ENCODE assay signal across 8 mouse cellular contexts in genomic region chr17:56468870-56469269, GRCm38 (mm10). TPM values are rescaled to one million over a fixed set of nuclear protein-coding genes. Genes with fewer than 3 reads are reported as not detected.
DNase-seq lines count a peak whose midpoint lies in the region; ATAC-seq and TF ChIP-seq lines count a peak whose summit lies in the region.

No protein-coding gene starts in this region.

- no peak for DNase-seq in layer of hippocampus, adult 2 months (ENCODE audit: low spot score in 2 of 2)
- DNase-seq in layer of hippocampus, postnatal 14 days (ENCODE audit: low spot score in 2 of 2), result no peak
- no peak for DNase-seq in ovary, adult 18-20 months (ENCODE audit: low spot score)
- no peak for DNase-seq in thymus, postnatal 25 days

- 73% methylated on average over 7 of the region's 7 CpGs for WGBS in forebrain, embryonic 12.5 days
- WGBS in hindbrain, embryonic 16.5 days, result 56% methylated on average over 7 of the region's 7 CpGs
- WGBS in neural tube, embryonic 13.5 days, result 63% methylated on average over 7 of the region's 7 CpGs

- H3K4me2 ChIP-seq in forebrain, embryonic 12.5 days, result peak overlapping the region; percentile 53
- H3K4me2 ChIP-seq in hindbrain, embryonic 16.5 days (ENCODE audit: low read length), result 0 out of 2 replicates have a peak overlapping the region, but pooled peaks have one; percentile 2
- H3K4me2 ChIP-seq in neural tube, embryonic 13.5 days, result peak overlapping the region; percentile 51; the same call in 1 of the 2 replicates

- H3K27ac ChIP-seq in layer of hippocampus, adult 2 months, result peak overlapping the region; percentile 83; the same call in 1 of the 2 replicates
- H3K27ac ChIP-seq in forebrain, embryonic 12.5 days, result peak overlapping the region; percentile 97
- H3K27ac ChIP-seq in hindbrain, embryonic 16.5 days (ENCODE audit: low read depth, low read length), result peak overlapping the region; percentile 84
- H3K27ac ChIP-seq in neural tube, embryonic 13.5 days (replicated peaks), result peak overlapping the region; percentile 87

- H3K4me1 ChIP-seq in forebrain, embryonic 12.5 days, result peaks cover 100% of the 10 kb centered on the region
- peaks cover 79% of the 10 kb centered on the region for H3K4me1 ChIP-seq in hindbrain, embryonic 16.5 days (ENCODE audit: control insufficient read depth, insufficient read depth, low read depth, low read length)
- H3K4me1 ChIP-seq in neural tube, embryonic 13.5 days (replicated peaks), result peaks cover 100% of the 10 kb centered on the region

- peak overlapping the region; percentile 57; the same call in 1 of the 2 replicates for H3K9ac ChIP-seq in forebrain, embryonic 12.5 days
- 0 out of 2 replicates have a peak overlapping the region, but pooled peaks have one; percentile 9 for H3K9ac ChIP-seq in hindbrain, embryonic 16.5 days (ENCODE audit: low read depth, low read length)
- peak overlapping the region; percentile 65; the same call in 1 of the 2 replicates for H3K9ac ChIP-seq in neural tube, embryonic 13.5 days

- TF ChIP-seq CTCF in layer of hippocampus, adult 2 months (conservative IDR thresholded peaks at IDR 0.05), result no peak

- H3K36me3 ChIP-seq in forebrain, embryonic 12.5 days (replicated peaks), result peaks cover 12% of the 10 kb centered on the region
- 0 out of 2 replicates have a peak, but pooled peaks cover 3% of the 10 kb centered on the region for H3K36me3 ChIP-seq in hindbrain, embryonic 16.5 days (ENCODE audit: control insufficient read depth, insufficient read depth, low read length)
- H3K36me3 ChIP-seq in neural tube, embryonic 13.5 days, result 0 out of 2 replicates have a peak, but pooled peaks cover 7% of the 10 kb centered on the region

- no peak overlapping the region for H3K4me3 ChIP-seq in layer of hippocampus, adult 2 months
- no peak overlapping the region for H3K4me3 ChIP-seq in forebrain, embryonic 12.5 days (replicated peaks)
- H3K4me3 ChIP-seq in hindbrain, embryonic 16.5 days (ENCODE audit: low read length), result no peak overlapping the region
- H3K4me3 ChIP-seq in neural tube, embryonic 13.5 days, result no peak overlapping the region

- H3K27me3 ChIP-seq in forebrain, embryonic 12.5 days, result peaks cover 15% of the 10 kb centered on the region; the same call in 1 of the 2 replicates
- H3K27me3 ChIP-seq in hindbrain, embryonic 16.5 days (replicated peaks; ENCODE audit: control insufficient read depth, insufficient read depth, low read length), result no peaks in the 10 kb centered on the region
- no peaks in the 10 kb centered on the region for H3K27me3 ChIP-seq in neural tube, embryonic 13.5 days

- H3K9me3 ChIP-seq in forebrain, embryonic 12.5 days, result no peaks in the 10 kb centered on the region
- H3K9me3 ChIP-seq in hindbrain, embryonic 16.5 days (ENCODE audit: control insufficient read depth, low read length), result no peaks in the 10 kb centered on the region
- H3K9me3 ChIP-seq in neural tube, embryonic 13.5 days, result no peaks in the 10 kb centered on the region

- no peak for ATAC-seq in forebrain, embryonic 12.5 days (ENCODE audit: low FRiP score)
- no peak for ATAC-seq in hindbrain, embryonic 16.5 days
- no peak for ATAC-seq in neural tube, embryonic 13.5 days (ENCODE audit: low read depth)
- ATAC-seq in inflammation-experienced regulatory T-cells, adult 6 months, result no peak

RNA-seq across cellular contexts. Expression of gene Ptprs, which starts 7.4 kb away (rescaled TPM):
- 100 to 1,000 TPM; 666 to 670 TPM for total RNA-seq in layer of hippocampus, adult 2 months (2021)
- 100 to 1,000 TPM; 771 to 772 TPM for total RNA-seq in layer of hippocampus, postnatal 14 days (2021)
- 330 and 331 TPM in 2 replicates for polyA plus RNA-seq in forebrain, embryonic 12.5 days (2016; fragmentation: Nextera tagmentation; extraction: Ambion mirVana)
- polyA plus RNA-seq in hindbrain, embryonic 16.5 days (2015; fragmentation: Nextera tagmentation; extraction: Ambion mirVana), result 229 and 264 TPM in 2 replicates
- 251 and 260 TPM in 2 replicates for polyA plus RNA-seq in neural tube, embryonic 13.5 days (2015; fragmentation: Nextera tagmentation; extraction: Ambion mirVana)
- 10 to 100 TPM in 1 of 3 experiments, 1 to 10 TPM in 2; 7.2 to 10.9 (median 8.8) TPM for polyA plus RNA-seq in inflammation-experienced regulatory T-cells, adult 6 months (2017; shearing (Covaris generic))

RNA-seq across cellular contexts. Expression of gene Znrf4, which starts 43.4 kb away (rescaled TPM):
- not detected for total RNA-seq in layer of hippocampus, adult 2 months (2021)
- total RNA-seq in layer of hippocampus, postnatal 14 days (2021), result not detected
- polyA plus RNA-seq in forebrain, embryonic 12.5 days (2016; fragmentation: Nextera tagmentation; extraction: Ambion mirVana), result not detected in 2 replicates
- polyA plus RNA-seq in hindbrain, embryonic 16.5 days (2015; fragmentation: Nextera tagmentation; extraction: Ambion mirVana), result not detected in 2 replicates
- polyA plus RNA-seq in neural tube, embryonic 13.5 days (2015; fragmentation: Nextera tagmentation; extraction: Ambion mirVana), result not detected in 2 replicates
- not detected for polyA plus RNA-seq in inflammation-experienced regulatory T-cells, adult 6 months (2017; shearing (Covaris generic))

Comparison
In these comparisons a context has a peak if more than half of its experiments do, and no peak if none do; other contexts are left out.
1. H3K4me2 ChIP-seq: peak in every context shown above with its lines; median percentile 53 in forebrain, embryonic 12.5 days; 51 in neural tube, embryonic 13.5 days; 2 in hindbrain, embryonic 16.5 days.
2. H3K9ac ChIP-seq: peak in every context shown above with its lines; median percentile 65 in neural tube, embryonic 13.5 days; 57 in forebrain, embryonic 12.5 days; 9 in hindbrain, embryonic 16.5 days.
3. RNA of gene Ptprs, which starts 7.4 kb away (polyA plus RNA-seq): 330 to 331 TPM in forebrain, embryonic 12.5 days, 251 to 260 TPM in neural tube, embryonic 13.5 days and 229 to 264 TPM in hindbrain, embryonic 16.5 days; 7.2 to 10.9 TPM in inflammation-experienced regulatory T-cells, adult 6 months; every median in the first group is over 10 times any median in the second.
4. Peak in every context shown above with its lines, with median percentiles within 50 percentile points of each other: H3K27ac ChIP-seq.